Mouse (Mus musculus) heart, embryonic 13.5 days (tissue): ENCODE measurements around the gene Sec24d. TPM values are rescaled to one million over a fixed set of nuclear protein-coding genes. Genes with fewer than 3 reads are reported as not detected.

Experiments
- ATAC-seq: fragments of 200-750 bp; cut with Nextera tagmentation; 2 replicates; pipeline ENCODE4 v1.8.0; 2017; ENCODE audit warnings: moderate TSS enrichment; ENCODE audit not compliant: insufficient number of reproducible peaks, low FRiP score, low TSS enrichment; ENCODE audit errors: extremely low read depth
- H3K27ac ChIP-seq: fragments of 300-500 bp; sonication (generic); replicated peaks from 2 replicates; pipeline ENCODE4 v1.5.1; 2015; ENCODE audit warnings: moderate library complexity, mild to moderate bottlenecking, inconsistent platforms
- H3K27me3 ChIP-seq: fragments of 300-500 bp; sonication (generic); replicated peaks from 2 replicates; pipeline ENCODE4 v1.6.1; 2015; ENCODE audit warnings: mild to moderate bottlenecking, inconsistent platforms
- H3K36me3 ChIP-seq: fragments of 300-500 bp; sonication (generic); 2 replicates; pipeline ENCODE4 v1.6.1; 2015; ENCODE audit warnings: mild to moderate bottlenecking, inconsistent platforms
- H3K4me1 ChIP-seq: fragments of 300-500 bp; sonication (generic); 2 replicates; pipeline ENCODE4 v1.6.1; 2015; ENCODE audit warnings: inconsistent platforms
- H3K4me2 ChIP-seq: fragments of 300-500 bp; sonication (generic); 2 replicates; pipeline ENCODE4 v1.6.1; 2015; ENCODE audit warnings: inconsistent platforms, mild to moderate bottlenecking, moderate library complexity
- H3K4me3 ChIP-seq: fragments of 300-500 bp; sonication (generic); 2 replicates; pipeline ENCODE4 v1.5.1; 2015; ENCODE audit warnings: moderate library complexity, mild to moderate bottlenecking, inconsistent platforms
- H3K9ac ChIP-seq: fragments of 300-500 bp; sonication (generic); 2 replicates; pipeline ENCODE4 v1.6.1; 2015; ENCODE audit warnings: inconsistent platforms, mild to moderate bottlenecking, moderate library complexity
- H3K9me3 ChIP-seq: fragments of 300-500 bp; sonication (generic); 2 replicates; pipeline ENCODE4 v1.6.1; 2016; ENCODE audit warnings: inconsistent platforms
- WGBS: fragments of 180-500 bp; shearing (Covaris S2); methylation state at CpG from one replicate; pipeline ENCODE4 v1.1.7; 2015; ENCODE audit warnings: mixed read lengths; 5-methylcytosine and 5-hydroxymethylcytosine counted together
- polyA plus RNA-seq: library from polyadenylated mRNA; unstranded; fragments of >200 nt; fragmentation: Nextera tagmentation; extraction: Ambion mirVana; gene quantifications from 2 replicates; pipeline ENCODE4 v1.2.1, GENCODE M21; 2015

Sec24d gene
- polyA plus RNA-seq, 1 experiment from 2014 or later, result 70.4 TPM

DNA sequence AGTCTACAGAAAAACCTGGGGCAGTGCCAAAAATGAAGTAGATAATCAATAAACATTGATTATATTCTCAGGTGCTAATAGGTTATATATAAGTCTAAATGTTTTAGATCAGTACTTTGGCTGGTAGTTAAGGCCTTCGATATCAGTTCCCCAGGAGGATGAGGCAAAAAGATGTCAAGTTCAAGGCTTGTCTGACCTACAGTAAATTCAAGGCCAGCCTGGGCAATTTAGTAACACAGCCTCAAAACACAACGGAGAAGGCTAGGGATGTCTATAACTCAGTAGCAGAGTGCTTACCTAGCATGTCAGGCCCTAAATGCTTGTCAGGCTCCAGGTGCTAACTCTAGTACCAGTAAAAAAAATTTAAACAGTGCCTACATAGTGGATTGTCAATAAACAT is 34.3 kb downstream of the Sec24d start:
- ATAC-seq, result no peak
- Histone ChIP-seq H3K4me1 (peaks cover 10% of the 10 kb centered on the region), H3K27ac (no peak overlapping the region), H3K9me3 (no peaks in the 10 kb centered on the region), H3K4me2 (no peak overlapping the region), H3K27me3 (no peaks in the 10 kb centered on the region), H3K4me3 (no peak overlapping the region), H3K36me3 (peaks cover 92% of the 10 kb centered on the region), H3K9ac (no peak overlapping the region)
- 91% methylated on average over 2 of the region's 2 CpGs for WGBS

DNA sequence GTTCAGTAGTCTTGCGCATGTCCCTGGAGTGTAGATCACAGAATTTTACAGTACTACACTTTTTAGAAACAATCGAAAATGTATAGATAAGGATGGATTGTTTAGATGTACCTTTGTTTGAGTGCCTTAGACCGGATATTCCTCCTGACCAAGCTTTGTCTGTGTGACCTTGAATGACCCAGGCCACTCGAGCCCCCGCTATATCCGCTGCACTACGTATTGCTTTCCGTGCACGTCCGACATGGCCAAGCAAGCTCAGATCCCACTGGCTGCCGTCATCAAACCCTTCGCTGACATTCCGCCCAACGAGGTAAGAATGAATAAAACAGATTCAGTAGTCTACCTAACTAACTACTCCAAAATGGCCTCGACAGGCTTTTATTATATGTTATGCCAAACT is 38.4 kb downstream of the Sec24d start:
- no peak for ATAC-seq
- Histone ChIP-seq H3K27me3 (no peaks in the 10 kb centered on the region), H3K9me3 (no peaks in the 10 kb centered on the region), H3K4me2 (no peak overlapping the region), H3K27ac (no peak overlapping the region), H3K4me3 (no peak overlapping the region), H3K9ac (no peak overlapping the region), H3K36me3 (peaks cover 97% of the 10 kb centered on the region), H3K4me1 (no peaks in the 10 kb centered on the region)
- 87% methylated on average over 15 of the region's 15 CpGs for WGBS

- Histone ChIP-seq H3K4me2 (no peak overlapping the region), H3K9me3 (no peaks in the 10 kb centered on the region), H3K27ac (no peak overlapping the region), H3K27me3 (no peaks in the 10 kb centered on the region), H3K9ac (no peak overlapping the region), H3K36me3 (peaks cover 92% of the 10 kb centered on the region), H3K4me3 (no peak overlapping the region), H3K4me1 (no peaks in the 10 kb centered on the region)
- no peak for ATAC-seq
- 84% methylated on average over 6 of the region's 6 CpGs for WGBS
Observed at GRCm38 (mm10) chr3:123307446-123307845, 40.2 kb downstream of the Sec24d start.

DNA sequence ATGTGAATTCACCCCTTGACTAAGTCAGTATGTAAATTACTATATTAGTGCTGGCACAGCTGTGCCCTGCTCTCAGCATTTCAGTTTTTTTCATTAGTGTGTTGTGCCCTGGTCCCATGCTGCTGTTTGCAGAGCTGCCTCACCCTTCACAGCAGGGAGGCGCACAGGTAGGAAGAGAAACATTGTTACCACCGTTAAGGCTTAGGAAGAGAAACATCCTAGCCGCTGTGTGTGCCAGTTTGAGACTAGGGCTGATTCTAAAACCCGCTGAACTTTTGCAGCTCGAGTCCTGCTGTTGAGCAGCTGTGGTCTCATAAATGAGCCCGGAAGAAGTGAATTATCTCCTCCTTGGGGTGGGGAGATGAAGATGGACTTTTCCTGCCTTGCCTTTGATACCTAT is 41.9 kb downstream of the Sec24d start:
- H3K36me3 ChIP-seq, result peaks cover 81% of the 10 kb centered on the region
- H3K27ac ChIP-seq, result no peak overlapping the region
- H3K9ac ChIP-seq, result no peak overlapping the region
- no peak for ATAC-seq
- peaks cover 5% of the 10 kb centered on the region; the same call in 1 of the 2 replicates for H3K4me1 ChIP-seq
- WGBS, result 75% methylated on average over 6 of the region's 6 CpGs
- no peak overlapping the region for H3K4me3 ChIP-seq
- no peak overlapping the region for H3K4me2 ChIP-seq
- no peaks in the 10 kb centered on the region for H3K27me3 ChIP-seq
- H3K9me3 ChIP-seq, result no peaks in the 10 kb centered on the region

DNA sequence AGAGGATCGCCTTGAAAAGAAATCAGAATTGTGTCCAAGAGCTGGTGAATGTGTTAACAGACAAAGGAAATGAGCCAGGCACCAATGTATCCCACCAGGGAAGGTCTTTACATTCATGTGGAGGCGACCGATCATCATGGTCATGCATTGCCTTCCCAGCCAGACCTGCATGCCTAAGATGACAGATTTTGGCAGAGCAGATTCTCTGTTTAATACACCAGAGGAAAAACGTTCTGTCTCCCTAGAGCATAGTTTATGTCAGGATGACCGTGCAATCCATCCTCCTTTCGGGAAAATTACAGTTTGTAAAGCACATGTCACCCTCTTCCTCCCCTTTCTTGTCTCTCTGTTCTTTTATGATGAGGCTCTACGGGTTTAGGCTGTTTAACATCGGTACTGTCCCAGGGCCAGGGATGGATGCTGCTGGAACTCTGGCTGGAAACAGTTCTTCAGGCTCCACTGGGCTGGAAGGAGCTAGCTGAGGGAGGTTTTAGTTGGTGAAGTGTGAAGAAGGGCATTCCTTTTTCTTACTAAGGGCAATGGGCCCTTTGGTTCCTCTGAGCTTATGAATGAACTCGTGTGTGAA is 45.3 kb downstream of the Sec24d start:
- Histone ChIP-seq H3K27ac (no peak overlapping the region), H3K4me3 (no peak overlapping the region), H3K27me3 (no peaks in the 10 kb centered on the region), H3K4me1 (peaks cover 21% of the 10 kb centered on the region), H3K9me3 (no peaks in the 10 kb centered on the region), H3K36me3 (peaks cover 54% of the 10 kb centered on the region), H3K4me2 (no peak overlapping the region), H3K9ac (no peak overlapping the region)
- ATAC-seq, result no peak
- WGBS, result 81% methylated on average over 9 of the region's 9 CpGs

DNA sequence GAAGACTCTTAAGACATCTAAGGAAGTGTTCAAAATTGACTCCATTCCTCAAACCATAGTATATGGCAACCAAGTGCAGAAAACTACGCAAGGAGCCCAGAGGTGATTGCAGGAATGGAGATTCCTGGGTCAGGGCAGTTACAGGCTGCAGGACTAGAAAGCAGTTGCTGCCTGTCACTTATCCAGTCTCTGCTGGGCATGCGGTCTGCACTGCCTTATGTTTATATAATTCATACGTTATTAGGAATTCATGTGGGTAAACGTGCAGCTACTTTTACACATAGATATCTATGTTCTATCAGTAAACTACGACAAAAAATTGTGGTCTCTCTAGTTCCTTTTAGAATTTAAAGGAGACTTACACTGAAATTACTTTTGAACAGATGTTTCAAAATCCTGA is 46.2 kb downstream of the Sec24d start:
- WGBS, result 64% methylated on average over 5 of the region's 5 CpGs
- no peak overlapping the region for H3K4me2 ChIP-seq
- H3K4me1 ChIP-seq, result peaks cover 29% of the 10 kb centered on the region
- no peaks in the 10 kb centered on the region for H3K27me3 ChIP-seq
- H3K36me3 ChIP-seq, result peaks cover 51% of the 10 kb centered on the region
- H3K4me3 ChIP-seq, result no peak overlapping the region
- no peaks in the 10 kb centered on the region for H3K9me3 ChIP-seq
- H3K9ac ChIP-seq, result no peak overlapping the region
- no peak overlapping the region for H3K27ac ChIP-seq
- no peak for ATAC-seq

- Histone ChIP-seq H3K27me3 (no peaks in the 10 kb centered on the region), H3K36me3 (peaks cover 51% of the 10 kb centered on the region), H3K9me3 (no peaks in the 10 kb centered on the region), H3K4me1 (peaks cover 29% of the 10 kb centered on the region), H3K9ac (no peak overlapping the region), H3K4me2 (no peak overlapping the region), H3K27ac (no peak overlapping the region), H3K4me3 (no peak overlapping the region)
- ATAC-seq, result no peak
- 37% methylated on average over 12 of the region's 12 CpGs for WGBS
Observed at GRCm38 (mm10) chr3:123313920-123314614, 46.8 kb downstream of the Sec24d start.

- no peak for ATAC-seq
Observed at GRCm38 (mm10) chr3:123316066-123316465, 48.8 kb downstream of the Sec24d start.

GRCm38 (mm10) chr3:123317081-123317480 is 49.8 kb downstream of the Sec24d start:
- no peak for ATAC-seq
- Histone ChIP-seq H3K4me1 (peaks cover 34% of the 10 kb centered on the region), H3K36me3 (peaks cover 33% of the 10 kb centered on the region), H3K9ac (no peak overlapping the region), H3K9me3 (no peaks in the 10 kb centered on the region), H3K27me3 (no peaks in the 10 kb centered on the region), H3K4me2 (no peak overlapping the region), H3K27ac (no peak overlapping the region), H3K4me3 (no peak overlapping the region)
- WGBS, result 30% methylated on average over 9 of the region's 9 CpGs

More at GRCm38 (mm10) chr3:123316066-123316465, 48.8 kb downstream of the Sec24d start:
- peaks cover 41% of the 10 kb centered on the region for H3K36me3 ChIP-seq
- H3K4me1 ChIP-seq, result peaks cover 29% of the 10 kb centered on the region
- H3K27ac ChIP-seq, result no peak overlapping the region
- no peak overlapping the region for H3K4me2 ChIP-seq
- no peak overlapping the region for H3K9ac ChIP-seq
- H3K27me3 ChIP-seq, result no peaks in the 10 kb centered on the region
- WGBS, result 75% methylated on average over 6 of the region's 6 CpGs
- H3K4me3 ChIP-seq, result no peak overlapping the region
- H3K9me3 ChIP-seq, result no peaks in the 10 kb centered on the region

GRCm38 (mm10) chr3:123320341-123320740 is 53.1 kb downstream of the Sec24d start:
- H3K4me1 ChIP-seq, result peaks cover 50% of the 10 kb centered on the region
- H3K9ac ChIP-seq, result no peak overlapping the region
- no peak overlapping the region for H3K27ac ChIP-seq
- no peak for ATAC-seq
- no peaks in the 10 kb centered on the region for H3K27me3 ChIP-seq
- H3K4me3 ChIP-seq, result no peak overlapping the region
- peaks cover 35% of the 10 kb centered on the region for H3K36me3 ChIP-seq
- H3K9me3 ChIP-seq, result no peaks in the 10 kb centered on the region
- no peak overlapping the region for H3K4me2 ChIP-seq
- 73% methylated on average over 9 of the region's 9 CpGs for WGBS

DNA sequence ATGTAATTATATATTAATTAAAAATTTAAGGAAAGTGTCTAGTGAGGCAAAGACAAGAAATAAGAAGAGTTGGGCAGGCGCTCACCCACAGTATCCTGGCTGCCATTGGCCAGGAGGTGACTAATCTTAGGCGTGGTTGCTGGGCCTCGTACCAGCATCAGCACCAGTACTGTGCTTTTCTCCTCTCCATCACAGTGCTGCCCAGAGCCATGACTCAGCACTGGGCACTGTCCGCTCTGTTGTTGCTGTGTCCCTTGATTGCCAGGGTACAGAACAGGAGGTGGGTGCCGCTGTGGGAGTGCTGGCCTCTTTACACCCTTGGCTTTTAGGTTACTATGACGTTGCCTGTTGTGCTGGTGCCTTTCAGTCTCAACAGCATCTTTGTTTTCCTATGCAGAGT is 54.4 kb downstream of the Sec24d start:
- peaks cover 33% of the 10 kb centered on the region for H3K36me3 ChIP-seq
- no peak overlapping the region for H3K4me2 ChIP-seq
- no peak overlapping the region for H3K9ac ChIP-seq
- H3K27me3 ChIP-seq, result no peaks in the 10 kb centered on the region
- H3K4me3 ChIP-seq, result no peak overlapping the region
- peak overlapping the region; percentile 39; the same call in 1 of the 2 replicates for H3K27ac ChIP-seq
- peaks cover 49% of the 10 kb centered on the region for H3K4me1 ChIP-seq
- H3K9me3 ChIP-seq, result no peaks in the 10 kb centered on the region
- ATAC-seq, result no peak
- WGBS, result 75% methylated on average over 6 of the region's 6 CpGs

GRCm38 (mm10) chr3:123322147-123322546 is 54.9 kb downstream of the Sec24d start:
- WGBS, result 42% methylated on average over 1 of the region's 1 CpGs
- Histone ChIP-seq H3K4me2 (no peak overlapping the region), H3K36me3 (peaks cover 39% of the 10 kb centered on the region), H3K9ac (no peak overlapping the region), H3K9me3 (no peaks in the 10 kb centered on the region), H3K4me1 (peaks cover 46% of the 10 kb centered on the region), H3K27me3 (no peaks in the 10 kb centered on the region), H3K27ac (0 out of 2 replicates have a peak overlapping the region, but pooled peaks have one; percentile 15), H3K4me3 (no peak overlapping the region)
- no peak for ATAC-seq
